Mouse (Mus musculus): ENCODE measurements around the gene Cdh4. TPM values are rescaled to one million over a fixed set of nuclear protein-coding genes. Genes with fewer than 3 reads are reported as not detected.

Gene Cdh4
- total RNA-seq, 2 experiments from 2014 or later: 20.7 to 20.9 TPM

DNA sequence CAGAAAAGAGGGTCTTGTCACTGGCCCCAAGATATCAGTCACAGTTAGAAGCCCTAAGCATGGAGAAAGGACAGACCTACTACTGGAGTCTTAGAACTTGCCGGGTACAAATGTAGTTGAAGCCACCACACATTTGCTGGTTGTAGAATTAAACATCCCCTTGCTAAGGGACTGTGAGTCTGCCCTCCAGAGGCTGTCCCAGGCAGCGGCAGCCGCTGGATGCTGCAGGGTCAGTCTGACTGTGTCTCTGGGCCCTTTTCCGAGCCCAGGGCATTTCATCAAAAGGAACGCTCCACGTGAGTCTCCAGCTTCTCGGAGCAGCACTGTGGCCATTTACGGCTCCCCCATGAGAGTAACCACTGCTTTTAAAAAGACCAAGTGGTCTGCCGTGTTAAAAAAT is 221.4 kb downstream of the Cdh4 start:
- DNase-seq (ENCODE audit: low spot score in 2 of 2): no peak

DNA sequence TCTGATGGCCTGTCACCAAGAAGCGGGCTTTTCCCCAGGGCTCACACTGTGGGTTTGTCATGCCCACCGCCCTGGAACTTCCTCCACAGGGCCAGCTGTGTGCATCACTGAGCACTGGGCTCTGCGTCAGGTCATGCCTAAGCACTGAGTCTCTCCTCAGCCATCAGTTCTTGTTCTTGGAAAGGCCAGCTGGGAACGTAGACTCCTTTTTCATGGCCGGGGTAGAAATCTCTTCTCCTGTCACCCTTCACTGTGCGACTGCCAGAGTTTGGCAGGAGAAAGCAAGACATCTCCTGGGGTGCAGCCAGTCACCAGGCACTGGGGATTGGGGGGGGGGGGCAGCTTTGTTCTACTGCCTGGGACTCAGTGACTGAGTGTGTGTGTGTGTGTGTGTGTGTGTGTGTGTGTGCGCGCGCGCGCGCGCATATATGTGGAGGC is 222.0 kb downstream of the Cdh4 start:
- DNase-seq (ENCODE audit: low spot score in 2 of 2): no peak

DNA sequence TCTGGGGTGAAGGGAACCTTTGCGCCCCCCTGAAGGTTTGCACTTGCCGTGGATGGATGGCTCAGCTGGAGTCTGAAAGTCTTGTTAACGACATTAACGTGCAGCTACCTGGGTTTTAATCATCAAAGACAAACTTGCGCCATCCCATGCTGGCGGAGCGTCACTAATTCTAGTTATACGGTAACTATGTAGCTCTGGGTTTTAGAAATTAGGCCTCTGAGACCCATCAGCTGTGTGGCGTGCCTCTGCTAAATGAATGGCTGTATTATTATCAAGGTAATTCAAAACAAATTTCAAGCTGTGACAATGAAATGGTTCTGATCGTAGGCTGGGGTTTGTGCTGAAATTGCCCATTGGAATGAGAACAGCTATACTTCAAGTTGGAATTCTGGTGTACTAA is 228.5 kb downstream of the Cdh4 start:
- no peak for DNase-seq (ENCODE audit: low spot score in 2 of 2)

DNA sequence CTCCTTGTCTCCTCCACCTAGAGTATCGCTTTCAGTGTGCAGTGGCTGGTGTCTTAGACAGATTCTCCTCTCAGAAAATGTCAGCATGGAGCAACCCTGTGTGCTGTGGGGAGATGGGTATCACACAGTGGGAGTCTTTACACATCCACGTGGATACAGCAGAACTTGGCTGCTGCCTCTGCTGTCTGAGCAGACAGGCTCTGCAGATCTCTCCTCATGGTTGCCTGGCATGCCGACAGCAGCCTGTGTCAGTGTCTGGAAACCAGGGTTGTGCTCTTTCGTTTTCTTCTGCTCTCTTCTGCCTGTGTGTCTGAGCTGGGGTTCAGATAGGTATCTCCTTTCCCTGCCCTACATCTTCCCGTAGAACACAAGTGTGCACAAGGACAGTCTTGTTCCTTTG is 237.6 kb downstream of the Cdh4 start:
- DNase-seq (ENCODE audit: low spot score in 2 of 2): peak in 1 of 2 experiments; percentile 12

DNA sequence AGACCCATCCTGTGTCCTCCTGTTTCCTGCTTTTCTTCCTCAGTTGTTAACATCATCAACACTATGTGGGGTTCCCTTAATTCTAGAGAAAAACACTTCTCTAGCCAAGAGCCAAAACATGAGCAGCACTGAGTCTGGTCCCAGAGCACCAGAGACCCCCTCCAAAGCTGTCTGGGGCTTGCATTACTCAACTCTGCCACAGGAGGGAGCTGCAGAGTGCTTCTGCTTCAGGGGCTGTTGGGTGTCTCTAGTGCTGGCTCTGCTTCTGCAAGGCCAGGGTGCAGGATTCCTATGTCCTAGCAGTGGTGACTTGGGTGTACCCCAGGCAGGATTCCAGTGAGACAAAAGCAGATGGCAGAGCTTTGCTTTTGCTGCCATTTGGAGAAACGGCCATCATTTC is 239.2 kb downstream of the Cdh4 start:
- peak; percentile 45 to 60 for DNase-seq (ENCODE audit: low spot score in 2 of 2)

DNA sequence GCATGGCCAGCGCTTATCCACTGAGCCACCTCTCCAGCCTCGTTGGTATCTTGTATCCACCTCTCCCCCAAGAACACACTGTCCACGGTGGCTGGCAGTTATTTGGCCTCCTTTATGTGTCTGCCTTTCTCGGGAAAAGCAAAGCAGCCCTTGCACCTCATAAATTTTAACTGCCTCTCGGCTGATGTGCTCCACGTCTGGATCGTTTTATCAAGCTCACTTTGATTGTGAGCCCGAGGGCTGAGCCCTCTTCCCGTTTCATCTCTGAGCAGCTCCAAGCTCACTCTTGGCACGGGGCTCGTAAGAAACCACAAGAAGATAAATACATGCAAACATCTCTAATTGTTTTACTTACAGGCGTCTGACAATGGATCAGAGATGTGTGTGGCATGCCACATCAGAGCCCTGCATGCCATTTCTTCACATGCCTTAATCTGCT is 245.0 kb downstream of the Cdh4 start:
- no peak for DNase-seq (ENCODE audit: low spot score in 2 of 2)

DNA sequence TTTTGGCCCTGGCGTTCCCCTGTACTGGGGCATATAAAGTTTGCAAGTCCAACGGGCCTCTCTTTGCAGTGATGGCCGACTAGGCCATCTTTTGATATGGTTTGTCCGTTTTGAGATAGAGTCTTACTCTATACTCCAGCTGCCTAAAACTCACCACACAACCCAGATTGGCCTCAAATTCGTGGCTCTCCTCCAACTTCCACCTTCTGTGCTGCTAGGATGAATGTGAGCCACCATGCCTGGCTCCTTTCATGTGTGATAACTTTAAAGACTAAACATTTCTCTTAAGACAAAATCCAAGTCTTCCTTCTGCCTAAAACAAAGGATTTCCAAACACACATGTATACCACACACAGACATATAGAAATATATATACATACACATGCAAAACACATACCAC is 246.7 kb downstream of the Cdh4 start:
- peak; percentile 65 to 77 for DNase-seq (ENCODE audit: low spot score in 2 of 2)

DNA sequence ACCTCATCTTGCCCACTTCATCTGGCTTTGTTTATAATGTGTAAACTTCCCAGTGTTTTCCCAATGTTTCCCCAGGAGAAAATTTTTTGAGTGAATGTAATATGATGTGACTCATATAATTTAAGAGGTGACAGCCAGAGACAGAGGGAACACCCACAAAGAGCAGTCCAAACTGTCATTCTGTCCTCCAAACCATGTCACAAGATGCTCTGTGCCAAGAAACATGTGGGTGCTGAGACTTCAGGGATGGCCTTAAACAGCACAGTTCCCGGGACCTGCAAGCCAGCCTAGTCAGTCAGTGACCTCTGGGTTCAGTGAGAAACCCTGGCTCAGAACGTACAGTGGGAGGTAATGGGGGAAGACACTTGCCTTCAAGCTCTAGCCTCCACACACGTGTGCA is 247.5 kb downstream of the Cdh4 start:
- no peak for DNase-seq (ENCODE audit: low spot score in 2 of 2)

DNA sequence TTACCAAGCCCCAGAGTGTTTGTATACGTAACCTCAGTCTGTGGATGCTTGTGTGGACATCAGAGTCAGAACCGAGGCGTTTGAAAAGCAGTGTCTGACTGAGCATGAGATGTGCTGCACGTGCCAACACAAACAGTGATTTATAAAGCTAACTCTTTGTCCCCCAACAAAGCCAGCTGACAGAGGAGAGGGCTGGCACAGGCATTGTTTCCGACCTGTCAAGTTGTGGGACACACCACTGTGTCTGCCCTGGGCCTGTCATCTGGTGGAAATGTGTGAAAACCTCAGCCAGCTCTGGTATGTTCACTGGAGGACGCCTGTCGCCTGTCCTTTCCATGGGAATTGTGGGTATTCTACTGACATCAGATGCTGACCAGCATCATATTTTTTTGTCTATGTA is 248.3 kb downstream of the Cdh4 start:
- DNase-seq (ENCODE audit: low spot score in 2 of 2): no peak

DNA sequence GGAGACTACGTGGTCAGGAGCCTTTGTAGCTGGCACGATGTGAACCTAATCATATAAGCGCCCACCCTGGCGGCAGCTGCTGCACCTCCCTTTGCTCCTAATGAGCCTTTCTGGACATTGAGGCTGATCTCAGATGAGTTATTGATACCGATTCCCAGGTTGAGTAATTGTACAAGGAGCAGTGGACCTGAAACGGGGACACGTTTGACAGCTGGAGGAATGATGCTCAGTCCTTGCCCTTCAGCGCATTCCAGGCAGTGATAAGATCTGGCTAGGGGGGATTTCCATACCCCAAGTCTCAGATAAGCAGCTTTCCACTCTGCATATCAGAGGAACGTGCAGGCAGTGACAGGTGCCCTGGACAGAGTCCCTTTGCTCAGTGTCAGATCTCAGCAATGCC is 252.7 kb downstream of the Cdh4 start:
- DNase-seq (ENCODE audit: low spot score in 2 of 2): no peak

DNA sequence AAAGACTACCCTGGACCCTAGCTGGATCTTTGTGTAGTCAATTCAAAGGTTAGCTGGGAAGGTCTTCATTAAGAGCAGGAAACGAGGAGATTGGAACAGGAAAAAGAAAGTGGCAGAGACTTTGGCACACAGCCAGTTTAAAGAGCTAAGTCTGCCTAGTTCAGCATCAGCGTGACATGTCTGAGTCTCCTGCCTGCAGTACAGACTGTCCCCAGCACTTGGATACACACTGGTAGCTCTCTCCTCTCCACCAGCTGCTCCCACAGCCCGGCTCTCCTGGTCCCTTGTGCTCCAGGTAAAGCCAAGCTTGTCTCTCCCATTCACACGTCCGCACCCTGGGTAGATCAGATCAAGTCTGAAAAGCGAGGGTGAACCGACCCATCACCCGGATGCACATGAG is 255.4 kb downstream of the Cdh4 start:
- no peak for DNase-seq (ENCODE audit: low spot score in 2 of 2)

DNA sequence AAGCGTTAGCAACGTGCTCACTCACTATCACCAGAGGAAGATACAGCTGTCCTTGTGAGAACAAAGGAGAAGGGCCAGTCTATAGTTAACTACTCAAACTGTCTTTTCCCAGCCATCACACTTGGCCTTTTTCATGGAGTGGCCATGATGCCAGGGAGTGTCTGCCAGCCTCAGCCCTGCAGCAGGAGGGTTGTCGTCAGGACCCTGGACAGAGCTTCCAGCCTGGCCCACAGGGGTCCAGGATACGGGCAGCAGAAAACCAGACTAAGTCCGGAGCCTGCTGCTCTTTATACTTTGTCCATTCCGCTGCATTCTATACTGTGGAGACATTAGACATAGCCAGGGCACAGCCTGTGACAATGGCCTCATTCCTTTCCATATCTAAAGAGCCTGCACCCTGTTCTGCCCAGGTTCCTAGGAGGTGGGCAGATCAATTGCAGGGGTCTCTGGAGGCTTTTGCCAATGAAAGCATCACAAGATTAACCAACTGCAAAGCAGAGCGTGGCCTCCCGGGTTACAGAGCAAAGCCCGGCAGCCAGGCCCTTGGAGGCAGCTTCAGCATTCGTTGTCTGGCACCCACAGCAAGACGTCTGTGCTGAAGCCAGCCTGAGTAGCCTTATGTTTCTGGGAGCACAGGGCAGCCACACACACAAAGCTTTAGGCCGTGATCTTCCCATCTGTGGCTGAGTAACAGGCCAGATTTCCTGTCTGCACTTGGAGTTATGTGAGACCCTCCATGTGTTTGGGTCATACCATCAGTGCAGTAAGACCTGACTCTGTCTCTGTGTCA is 256.2 kb downstream of the Cdh4 start:
- DNase-seq (ENCODE audit: low spot score in 2 of 2): no peak

DNA sequence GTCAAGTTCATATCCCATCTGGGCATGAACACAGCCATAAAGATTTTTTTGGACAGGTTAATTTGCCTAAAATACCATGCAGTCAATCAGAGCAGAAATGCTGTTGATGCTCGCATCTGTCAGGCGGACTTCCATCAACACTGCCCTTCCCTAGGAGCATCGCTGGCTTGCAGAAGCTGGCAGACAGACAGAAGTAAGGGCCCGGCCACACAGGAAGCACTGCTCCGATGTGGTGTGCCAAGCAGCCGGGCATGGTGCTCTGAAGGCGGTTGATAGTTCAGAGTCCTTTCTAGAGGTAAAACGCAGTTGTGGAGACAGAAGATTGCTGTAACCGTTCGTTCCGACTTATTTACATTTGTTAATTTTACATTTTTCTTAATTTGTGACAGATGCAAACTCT is 262.8 kb downstream of the Cdh4 start:
- DNase-seq (ENCODE audit: low spot score in 2 of 2): no peak

DNA sequence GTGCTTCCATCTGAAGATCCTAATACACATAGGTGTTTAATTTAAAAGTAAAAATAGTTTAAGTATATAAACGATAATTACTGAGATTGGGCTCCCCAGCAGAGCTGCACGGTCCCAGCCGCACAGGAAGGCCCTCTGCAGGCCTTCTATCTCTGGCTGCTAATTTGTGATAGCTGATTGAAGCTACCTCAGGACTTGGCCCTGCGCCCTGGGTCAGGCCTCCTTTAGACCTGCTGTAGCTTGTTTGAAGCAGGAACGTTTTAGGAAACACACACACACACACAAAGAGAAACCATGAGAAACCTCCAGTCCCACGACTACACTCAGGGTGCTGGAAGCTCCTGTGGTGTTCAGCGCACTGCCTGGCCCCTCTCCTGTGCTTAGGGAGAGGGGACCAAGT is 263.2 kb downstream of the Cdh4 start:
- no peak for DNase-seq (ENCODE audit: low spot score in 2 of 2)

DNA sequence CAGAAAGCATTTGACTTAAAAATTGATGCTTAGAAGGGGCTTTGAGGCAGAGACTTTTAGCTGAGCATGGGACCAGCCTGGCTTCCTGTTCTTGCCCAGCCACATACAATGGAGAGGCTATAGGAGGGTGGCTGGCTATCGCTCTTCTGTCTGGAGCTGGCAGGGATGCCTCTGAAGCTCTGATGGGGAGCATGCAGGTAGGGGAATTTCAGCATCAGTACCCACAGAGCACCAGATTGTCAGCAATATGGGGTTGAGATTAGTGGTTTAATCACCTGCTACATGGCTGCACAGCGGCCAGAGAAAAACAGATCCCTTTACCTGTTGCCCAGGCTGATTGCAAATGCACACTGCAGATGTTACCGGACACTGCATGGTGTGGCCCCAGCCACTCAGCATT is 264.4 kb downstream of the Cdh4 start:
- no peak for DNase-seq (ENCODE audit: low spot score in 2 of 2)

DNA sequence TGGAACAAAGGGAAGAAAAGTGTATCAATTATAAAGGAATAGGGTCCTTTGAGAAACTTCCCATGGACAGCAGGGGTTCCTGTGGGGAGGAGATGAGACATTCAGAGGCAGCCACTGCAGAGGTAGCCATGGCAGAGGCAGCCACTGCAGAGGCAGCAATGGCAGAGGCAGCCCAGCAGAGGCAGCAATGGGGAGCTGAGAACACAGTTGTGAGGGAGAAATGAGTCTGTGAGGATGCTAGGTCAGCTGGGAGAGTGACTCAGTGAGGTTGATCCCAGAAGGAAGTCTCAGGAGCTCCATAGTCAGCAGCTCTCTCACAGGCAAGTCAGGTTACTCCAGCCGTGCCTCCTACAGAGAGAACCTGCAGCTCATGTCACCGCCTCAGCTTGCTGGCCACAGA is 266.9 kb downstream of the Cdh4 start:
- no peak for DNase-seq (ENCODE audit: low spot score in 2 of 2)

DNA sequence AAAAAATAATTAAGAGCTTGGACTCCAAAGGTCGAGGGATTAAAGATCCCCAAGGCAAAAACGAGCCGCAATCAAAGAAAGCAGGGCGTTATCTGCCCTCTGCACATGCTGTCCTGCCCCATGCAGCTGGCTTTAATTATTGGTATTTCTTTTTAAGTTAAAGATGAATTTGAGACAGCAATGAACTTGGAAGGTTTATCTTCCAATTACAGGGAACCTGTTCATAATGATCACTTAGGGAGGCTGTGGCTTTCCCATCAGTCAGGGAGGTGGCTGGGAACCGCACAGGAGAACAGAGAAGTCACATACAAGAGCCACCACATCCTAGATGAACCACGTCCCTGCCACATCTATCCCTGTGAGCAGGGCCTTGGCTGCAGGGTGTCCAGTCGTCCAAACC is 270.5 kb downstream of the Cdh4 start:
- DNase-seq (ENCODE audit: low spot score in 2 of 2): no peak

DNA sequence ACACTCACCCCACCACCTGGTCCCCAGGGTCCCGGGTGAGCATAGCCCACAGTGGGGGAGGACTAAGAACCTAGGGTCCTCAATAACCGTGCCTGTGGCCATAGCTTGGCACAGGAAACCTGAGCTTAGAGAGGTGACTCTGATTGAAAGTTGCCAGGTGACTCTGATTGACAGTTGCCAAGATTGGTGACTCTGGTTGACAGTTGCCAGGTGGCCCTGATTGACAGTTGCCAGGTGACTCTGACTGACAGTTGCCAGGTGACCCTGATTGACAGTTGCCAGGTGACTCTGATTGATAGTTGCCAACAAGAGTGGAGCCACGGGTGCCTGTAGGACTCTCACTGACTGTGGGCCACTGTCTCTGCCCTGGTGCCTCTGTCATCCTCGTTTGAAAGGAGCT is 271.1 kb downstream of the Cdh4 start:
- no peak for DNase-seq (ENCODE audit: low spot score in 2 of 2)

DNA sequence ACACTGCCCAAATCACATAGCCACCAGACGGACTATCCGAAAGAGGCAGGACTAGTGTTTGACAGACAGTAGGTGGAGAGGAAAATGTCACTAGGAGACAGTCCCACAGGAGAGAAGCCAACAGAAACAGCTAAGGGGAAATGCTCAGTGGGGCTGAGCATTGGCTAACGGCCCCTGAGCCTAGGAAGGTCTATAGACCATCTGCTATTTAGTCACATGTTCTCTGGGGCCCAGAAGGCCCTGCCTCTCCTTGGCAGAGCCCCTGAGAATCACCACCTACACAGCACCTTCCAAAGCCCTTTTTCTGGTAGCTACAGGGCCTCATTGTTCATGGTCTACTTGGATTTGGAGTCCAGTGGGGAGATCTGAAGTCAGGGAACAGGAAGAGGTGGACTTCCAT is 271.9 kb downstream of the Cdh4 start:
- no peak for DNase-seq (ENCODE audit: low spot score in 2 of 2)

DNA sequence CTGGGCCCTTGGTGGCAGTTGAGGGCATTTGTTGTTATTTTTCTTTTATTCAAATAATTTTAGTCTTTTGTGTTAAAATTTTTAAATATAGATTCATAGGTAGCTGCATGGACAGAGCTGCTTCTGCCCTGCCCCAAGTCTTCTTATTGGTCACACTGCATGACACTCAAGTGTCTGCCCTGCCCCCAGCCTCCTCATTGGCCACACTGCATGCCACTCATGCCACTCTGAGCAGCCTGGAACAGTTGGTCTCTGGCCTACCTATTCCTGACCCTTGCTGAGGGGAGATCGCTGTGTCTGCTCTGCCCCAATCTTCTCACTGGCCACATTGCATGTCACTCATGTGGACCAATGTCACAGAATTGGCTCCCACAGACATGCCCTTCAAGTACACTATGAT is 273.1 kb downstream of the Cdh4 start:
- no peak for DNase-seq (ENCODE audit: low spot score in 2 of 2)

DNA sequence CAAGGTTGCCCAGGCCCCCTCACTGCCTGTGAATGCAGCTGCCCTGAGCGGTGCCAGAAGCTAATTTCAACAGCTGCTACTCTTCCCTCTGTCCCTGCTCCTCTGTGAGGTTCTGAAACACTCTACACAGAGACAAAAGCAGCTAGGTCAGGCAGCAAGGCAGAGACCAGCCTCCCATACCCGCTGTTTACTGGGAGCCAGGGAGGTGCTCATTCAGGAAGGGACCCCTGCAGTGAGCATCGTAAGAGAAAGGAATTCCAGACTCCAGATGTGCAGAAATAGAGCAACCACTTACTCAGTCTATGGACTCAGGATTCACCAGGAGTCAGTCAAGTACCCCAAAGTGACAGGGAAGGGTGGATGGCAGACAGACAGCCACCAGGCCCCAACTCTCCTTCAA is 278.1 kb downstream of the Cdh4 start:
- DNase-seq (ENCODE audit: low spot score in 2 of 2): no peak

DNA sequence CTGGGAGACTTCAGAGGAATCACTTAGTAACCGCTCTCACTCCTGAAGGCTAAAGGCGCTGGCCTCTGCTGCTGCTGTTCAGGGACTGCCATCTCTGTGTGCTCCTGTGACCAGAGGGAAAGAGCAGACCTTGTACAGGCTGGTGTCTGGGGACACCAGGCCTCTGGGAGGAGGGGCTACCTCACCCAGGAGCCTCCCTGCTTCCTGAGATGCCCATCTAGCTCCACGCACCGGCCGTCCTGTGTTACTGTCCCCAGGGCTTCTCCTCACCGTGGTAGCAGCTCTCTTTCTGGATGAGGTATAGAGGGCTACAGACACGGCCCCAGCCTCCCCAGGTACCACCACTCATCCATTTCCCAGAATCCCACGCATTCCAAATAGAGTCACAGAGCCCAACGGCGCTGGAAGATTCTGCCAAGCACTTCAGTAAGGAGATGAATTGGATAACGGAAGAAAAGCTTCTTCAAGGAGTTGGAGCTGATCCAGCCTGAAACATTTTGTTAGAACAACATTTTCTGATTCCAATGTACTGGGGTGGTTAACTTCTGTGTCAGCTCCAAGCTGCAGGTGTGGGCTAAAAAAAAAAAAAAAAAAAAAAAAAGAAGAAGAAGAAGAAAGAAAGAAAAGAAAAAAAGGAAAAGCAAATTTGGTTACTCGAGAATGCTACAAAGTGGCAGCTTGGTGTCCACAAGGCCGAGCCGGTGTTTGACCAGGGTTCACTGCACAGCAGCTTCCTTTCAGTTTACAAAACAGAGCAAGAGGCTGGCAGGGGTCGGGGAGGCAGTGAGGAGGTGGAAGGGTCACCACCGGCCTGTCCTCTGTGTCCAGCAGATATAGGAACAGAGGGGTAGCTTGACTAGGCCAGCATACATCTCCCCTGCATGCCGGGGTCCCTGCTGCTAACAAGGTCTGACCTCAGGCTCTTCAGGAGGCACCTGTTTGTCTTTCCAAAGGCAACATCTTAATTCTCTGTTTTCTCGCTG is 279.6 kb downstream of the Cdh4 start:
- no peak for DNase-seq (ENCODE audit: low spot score in 2 of 2)
